Mouse (Mus musculus): ENCODE results near the gene Suclg2.

DNA sequence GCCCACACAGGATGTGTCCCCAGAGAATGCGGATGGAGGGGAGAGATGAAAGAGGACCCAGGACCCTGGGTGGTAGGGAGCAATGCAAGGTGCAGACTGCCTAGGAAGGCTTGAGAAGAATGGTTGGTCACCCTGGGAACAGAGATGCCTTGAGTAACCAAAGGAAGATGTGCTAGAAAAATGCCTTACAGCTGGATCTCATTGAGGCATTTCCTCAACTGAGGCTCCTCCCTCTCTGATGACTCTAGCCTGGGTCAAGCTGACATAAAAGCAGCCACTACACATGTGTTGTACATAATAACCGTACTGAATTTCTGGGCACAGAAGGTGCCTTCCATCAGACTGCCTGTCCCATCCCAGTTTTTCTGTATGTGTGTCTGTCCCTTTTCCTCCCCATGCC is 227.6 kb downstream of the Suclg2 start:
- TF ChIP-seq GATA1 (IDR thresholded peaks at IDR 0.05; ENCODE audit: low read length) (no peak), TAL1 (IDR thresholded peaks at IDR 0.05; ENCODE audit: low read length) (no peak)

All from erythroblast, embryonic 14.5 days (primary cell).